Mouse (Mus musculus) brown adipose tissue, adult 24 weeks (tissue): ENCODE results near the gene Akr1b3. TPM values are rescaled to one million over a fixed set of nuclear protein-coding genes. Genes with fewer than 3 reads are reported as not detected.
"Not testable (repeated sequence)": the region's sequence is repeated elsewhere in the genome, so short reads cannot be mapped to it uniquely, and the experiment has no call there.

Source experiments
- H3K27ac ChIP-seq: fragments of 200-500 bp; replicated peaks from 2 replicates; pipeline ENCODE4 v1.5.1; 2012; ENCODE audit warnings: low read depth, mild to moderate bottlenecking, low read length
- H3K4me1 ChIP-seq: fragments of 200-500 bp; 2 replicates; pipeline ENCODE4 v1.6.1; 2012; ENCODE audit warnings: low read length, mixed read lengths; ENCODE audit not compliant: control insufficient read depth, insufficient read depth, insufficient read length
- H3K4me3 ChIP-seq: fragments of 200-500 bp; 2 replicates; pipeline ENCODE4 v1.5.1; 2012; ENCODE audit warnings: low read depth, mild to moderate bottlenecking, low read length, moderate library complexity; ENCODE audit not compliant: insufficient read depth
- polyA plus RNA-seq: library from polyadenylated mRNA; stranded (reverse); fragments of >200 nt; gene quantifications from 2 replicates; pipeline ENCODE4 v1.2.4, GENCODE M21; 2012; ENCODE audit not compliant: missing spikeins, insufficient read depth, insufficient read length

Gene Akr1b3
- polyA plus RNA-seq: 184 and 185 TPM in 2 replicates

DNA sequence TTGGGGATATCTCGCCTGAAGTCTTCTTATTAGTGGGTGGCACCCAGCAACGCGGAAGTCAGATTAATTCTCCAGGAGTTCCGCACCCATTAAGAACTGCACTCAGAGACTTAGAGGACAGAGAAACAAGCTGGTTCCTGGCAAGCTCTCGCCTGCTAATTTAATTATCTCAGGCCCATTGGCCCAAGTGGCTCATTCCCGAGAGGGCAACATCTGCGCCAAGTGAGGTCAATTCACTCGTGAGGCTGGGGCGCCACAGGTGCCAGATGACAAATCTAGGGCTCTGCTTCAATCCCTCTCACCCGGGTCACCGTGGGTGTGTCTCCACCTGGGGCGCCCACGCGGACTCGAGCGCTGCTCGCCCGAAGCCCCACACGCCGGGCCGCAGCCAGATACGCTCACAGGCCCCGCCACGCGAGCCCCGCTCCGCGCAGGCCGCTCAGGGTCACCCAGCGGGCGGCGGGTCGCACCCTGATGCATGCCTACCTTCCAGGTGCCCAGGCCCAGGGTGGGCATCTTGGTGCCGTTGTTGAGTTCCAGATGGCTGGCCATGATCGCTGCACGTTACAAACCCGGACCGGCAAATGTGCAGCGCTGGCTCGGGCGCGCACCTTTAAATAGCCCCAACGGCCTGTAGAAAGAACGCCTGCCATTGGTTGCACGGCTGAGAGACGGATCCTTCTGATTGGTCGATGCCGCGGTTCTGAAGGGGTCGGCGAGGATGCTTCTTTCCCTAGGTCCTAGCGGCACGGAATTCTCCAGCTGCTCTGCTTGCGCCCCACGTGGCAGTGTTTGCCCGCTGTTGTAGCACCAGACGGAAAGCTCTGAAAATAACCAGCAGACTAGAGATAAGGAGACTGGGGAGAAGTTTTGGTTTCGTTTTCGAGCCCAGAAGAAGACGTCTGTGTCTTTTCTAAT, at the start of gene Akr1b3:
Akr1b3 (minus strand) TSS at position 625 of the 918 bp plus-strand sequence.
- H3K4me3 ChIP-seq: peak within 1 kb of the TSS; percentile 76
- H3K27ac ChIP-seq: peak within 1 kb of the TSS; percentile 35
- peaks cover 2% of the 10 kb centered on the region; the same call in 1 of the 2 replicates for H3K4me1 ChIP-seq

DNA sequence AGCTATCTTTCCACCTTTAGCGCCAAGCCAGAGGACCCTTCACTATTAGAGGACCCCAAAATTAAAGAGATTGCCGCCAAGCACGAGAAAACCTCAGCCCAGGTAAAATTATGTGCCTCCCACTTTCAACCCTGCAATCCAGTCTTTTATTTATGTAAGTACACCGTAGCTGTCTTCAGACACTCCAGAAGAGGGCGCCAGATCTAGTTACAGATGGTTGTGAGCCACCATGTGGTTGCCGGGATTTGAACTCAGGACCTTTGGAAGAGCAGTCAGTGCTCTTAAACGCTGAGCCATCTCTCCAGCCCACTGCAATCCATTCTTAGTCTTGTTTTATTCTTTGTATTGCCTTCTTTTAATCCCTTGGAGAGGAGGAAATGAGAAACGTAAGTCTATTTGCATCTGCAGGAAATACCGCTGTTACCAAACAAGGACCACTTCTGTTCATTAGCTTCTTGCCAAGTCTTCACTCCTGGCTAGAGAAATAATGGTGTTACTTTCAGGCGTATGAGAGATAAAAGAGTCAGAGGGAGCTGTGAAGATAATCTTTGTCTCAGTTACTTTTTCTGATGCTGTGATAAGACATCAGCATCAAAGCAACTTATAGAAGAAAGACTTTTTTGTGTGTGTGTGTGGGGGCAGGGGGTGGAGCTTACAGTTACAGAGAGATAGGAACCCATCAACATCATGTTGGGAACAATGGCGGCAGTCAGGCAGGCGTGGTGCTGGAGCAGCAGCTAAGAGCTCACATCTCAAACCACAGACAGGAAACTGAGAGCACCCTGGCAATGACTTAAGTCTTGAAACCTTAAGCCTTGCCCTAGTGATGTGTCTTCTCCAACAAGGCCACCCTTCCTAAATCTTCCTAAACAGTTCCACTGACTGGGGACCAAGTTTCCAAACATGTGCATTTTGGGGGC, 47.2 kb upstream of the Akr1b3 start:
- Histone ChIP-seq H3K4me1 (no peaks in the 10 kb centered on the region), H3K4me3 (no peak overlapping the region), H3K27ac (no peak overlapping the region)

DNA sequence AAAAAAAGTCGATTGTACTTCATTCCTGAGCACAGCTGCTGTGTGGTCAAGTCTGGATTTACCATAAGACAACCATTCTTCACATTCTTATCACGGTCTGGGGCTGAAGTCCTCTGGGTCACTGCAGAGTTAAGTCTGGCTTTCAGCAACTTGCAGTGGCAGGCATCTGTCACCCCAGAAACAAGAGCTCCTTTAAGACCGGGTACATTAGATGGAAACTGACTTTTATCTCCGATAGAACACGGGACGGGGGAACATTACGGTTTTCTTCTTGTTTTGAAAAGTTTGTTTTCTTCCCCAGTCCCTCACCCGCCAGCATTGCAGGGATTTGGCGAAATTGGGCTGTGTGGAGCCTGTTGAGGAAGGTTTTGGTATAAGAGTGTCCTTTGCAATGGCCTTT, 38.6 kb upstream of the Akr1b3 start:
- H3K4me1 ChIP-seq: no peaks in the 10 kb centered on the region
- no peak overlapping the region for H3K27ac ChIP-seq
- H3K4me3 ChIP-seq: no peak overlapping the region

DNA sequence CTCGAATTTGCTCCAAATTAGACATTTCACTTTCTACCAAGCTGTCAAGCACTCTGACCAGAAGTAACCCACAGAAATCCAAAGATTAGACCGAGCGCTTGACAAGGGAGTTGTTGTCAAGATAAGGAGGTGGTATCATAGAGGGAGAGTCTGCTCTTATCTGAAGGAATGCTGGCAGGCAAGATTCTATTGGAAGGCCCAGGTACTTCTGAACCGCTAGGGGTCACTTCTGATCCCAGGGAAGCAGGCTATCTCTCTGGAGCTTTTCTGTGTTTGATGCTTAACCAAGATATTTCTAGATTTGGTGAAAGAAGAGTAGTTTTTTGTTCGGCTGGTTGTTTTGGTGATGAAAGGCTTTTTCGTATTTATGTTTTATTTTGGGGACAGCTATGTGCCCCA, 38.1 kb upstream of the Akr1b3 start:
- Histone ChIP-seq H3K4me1 (no peaks in the 10 kb centered on the region), H3K4me3 (no peak overlapping the region), H3K27ac (no peak overlapping the region)

DNA sequence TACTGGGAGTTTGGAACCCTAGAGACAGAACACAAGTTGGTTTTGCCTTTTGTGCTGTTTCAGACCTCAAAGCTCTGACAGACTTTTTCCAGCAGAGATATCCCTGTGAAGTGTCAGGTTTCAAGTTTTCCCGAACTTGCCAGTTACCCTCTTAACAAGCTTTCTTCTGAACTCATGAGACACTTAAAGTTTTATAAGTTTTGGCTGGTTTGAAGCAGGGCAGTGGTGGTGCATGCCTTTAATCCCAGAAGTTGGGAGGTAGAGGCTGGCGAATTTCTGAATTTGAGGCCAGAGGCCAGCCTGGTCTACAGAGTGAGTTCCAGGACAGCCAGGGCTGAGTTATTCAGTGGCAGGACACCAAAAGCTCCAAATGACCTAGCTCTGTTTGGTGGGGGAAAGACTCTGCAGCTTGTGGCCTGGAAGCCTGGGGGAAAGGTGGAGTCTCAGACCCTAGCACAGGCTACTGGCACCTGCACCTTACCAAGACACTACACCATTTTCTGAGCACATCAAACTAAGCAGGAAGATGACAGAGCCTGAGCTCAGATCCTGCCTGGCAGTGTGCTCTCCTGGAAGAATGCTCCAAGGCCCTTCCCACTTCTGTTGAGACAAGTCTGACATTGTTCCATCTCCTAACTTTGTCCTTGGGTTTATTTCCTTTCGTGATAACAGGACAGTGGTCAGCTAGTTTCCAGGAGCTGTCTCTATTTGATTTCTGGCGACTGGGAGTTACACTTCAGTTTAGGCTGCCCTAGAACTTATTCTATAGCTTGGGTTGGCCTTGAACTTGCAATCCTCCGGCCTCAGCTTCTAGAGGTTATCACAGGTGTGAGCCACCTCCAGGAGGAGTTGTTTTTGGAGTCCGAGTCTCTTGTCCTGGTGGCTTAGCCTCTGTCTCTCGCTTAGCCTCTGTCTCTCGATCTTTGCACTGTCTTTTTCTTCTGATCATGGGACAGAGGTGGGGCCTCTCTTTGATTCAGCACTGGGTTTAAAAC, 37.4 kb upstream of the Akr1b3 start:
- Histone ChIP-seq H3K4me3 (peak overlapping the region; percentile 60), H3K4me1 (no peaks in the 10 kb centered on the region), H3K27ac (peak overlapping the region; percentile 68; the same call in 1 of the 2 replicates)

DNA sequence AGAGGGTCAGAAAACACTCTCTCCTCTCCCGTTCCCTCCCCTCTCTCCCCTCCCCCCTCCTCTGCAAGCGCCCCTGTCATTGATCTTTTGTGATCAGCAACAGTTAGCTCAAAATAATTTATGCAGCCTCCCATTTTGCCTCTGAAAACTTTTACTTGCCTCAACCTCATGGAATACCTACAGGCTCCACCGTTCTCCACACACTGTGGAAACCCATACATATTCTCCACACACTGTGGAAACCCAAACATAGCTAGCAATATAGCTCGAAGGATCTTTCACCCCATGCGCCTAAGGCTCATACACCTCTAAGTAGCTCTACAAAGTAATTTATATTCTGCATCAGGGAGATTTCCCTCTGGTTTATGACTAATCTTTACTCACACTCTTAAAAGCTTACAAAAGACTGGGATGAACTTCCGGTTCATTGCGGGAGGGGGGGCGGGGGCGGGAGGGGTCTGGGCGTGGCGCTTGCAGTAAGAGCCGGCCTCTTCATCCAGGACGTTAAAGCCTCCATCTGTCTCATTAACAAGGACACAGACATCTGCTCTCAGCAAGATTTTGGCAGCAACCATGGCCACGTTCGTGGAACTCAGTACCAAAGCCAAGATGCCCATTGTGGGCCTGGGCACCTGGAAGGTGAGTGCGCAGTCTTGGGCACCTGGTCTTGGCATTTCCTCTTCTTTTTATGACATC, 36.5 kb upstream of the Akr1b3 start, which contains the start of gene Akr1b8:
Akr1b8 (plus strand) TSS at position 462 of the 696 bp plus-strand sequence.
- Histone ChIP-seq H3K4me1 (no peaks in the 10 kb centered on the region), H3K4me3 (peak within 1 kb of the TSS; percentile 60), H3K27ac (peak within 1 kb of the TSS; percentile 68)

DNA sequence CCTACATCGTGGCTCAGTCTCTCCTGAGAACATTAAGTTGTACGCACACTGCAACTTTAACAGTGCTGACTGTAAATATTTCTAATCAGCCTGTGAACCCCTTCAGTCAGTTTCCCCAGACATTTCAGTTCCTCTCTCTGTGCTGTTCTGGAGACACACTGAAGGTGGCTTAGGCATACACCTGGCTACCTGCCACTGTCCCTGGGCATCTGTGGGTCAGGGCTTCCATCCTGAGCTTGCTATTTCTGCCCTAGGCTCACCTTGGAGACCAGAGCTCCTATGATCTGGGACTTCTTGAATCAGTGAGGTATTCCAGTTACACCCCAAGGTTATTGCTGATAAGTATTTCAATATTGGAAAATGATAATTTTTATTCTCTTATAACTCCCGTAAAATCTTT, 35.1 kb upstream of the Akr1b3 start:
- Histone ChIP-seq H3K4me1 (no peaks in the 10 kb centered on the region), H3K27ac (no peak overlapping the region), H3K4me3 (no peak overlapping the region)

DNA sequence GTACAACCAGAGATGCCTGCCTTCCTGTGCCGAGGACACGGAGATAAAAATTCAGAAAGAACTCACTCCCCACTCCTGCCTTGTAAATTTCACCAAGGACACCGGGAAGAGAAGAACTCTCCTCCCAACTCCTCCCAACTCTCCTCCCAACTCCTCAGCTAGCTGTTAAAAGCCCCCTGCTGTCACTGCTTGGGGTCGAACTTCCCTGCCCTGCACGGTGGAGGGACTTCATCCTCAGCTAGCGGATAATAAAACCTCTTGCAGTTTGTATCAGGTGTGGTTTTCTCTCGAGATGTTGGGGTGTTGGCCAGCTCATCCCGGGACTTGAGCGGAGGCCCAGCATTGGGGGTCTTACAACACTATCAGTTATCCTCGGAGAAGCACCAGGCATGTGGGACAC, 34.2 kb upstream of the Akr1b3 start:
- H3K4me3 ChIP-seq, H3K27ac ChIP-seq, H3K4me1 ChIP-seq: not testable (repeated sequence)

DNA sequence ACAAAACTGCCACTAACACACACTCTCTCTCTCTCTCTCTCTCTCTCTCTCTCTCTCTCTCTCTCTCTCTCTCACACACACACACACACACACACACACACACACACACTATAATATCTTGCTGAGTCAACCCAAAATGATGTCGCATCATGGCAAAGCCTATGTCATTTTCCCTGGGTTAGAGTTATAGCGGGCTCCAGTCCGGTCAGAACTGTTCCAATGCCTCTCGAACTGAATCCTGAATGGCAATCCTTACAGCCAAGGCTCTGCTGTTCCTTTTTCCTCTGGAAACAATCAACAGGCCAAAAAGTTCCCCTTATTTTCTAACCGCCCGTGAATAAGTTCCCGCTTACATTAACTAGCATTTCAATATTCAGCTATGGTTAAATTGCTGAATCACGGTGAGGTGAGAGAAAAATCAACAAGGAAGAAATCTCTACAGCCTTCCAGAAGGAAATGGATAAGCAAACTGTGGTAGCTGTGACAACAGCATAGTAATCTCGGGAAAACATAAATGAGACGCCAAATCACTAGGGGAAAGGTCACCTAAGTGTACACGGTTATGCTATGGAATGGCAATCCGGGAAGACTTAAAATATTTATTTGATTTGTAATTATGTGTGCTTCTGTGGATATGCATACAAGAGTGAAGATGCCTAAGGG, 32.9 kb upstream of the Akr1b3 start:
- 0 out of 2 replicates have a peak, but pooled peaks cover 2% of the 10 kb centered on the region for H3K4me1 ChIP-seq
- no peak overlapping the region for H3K4me3 ChIP-seq
- no peak overlapping the region for H3K27ac ChIP-seq

DNA sequence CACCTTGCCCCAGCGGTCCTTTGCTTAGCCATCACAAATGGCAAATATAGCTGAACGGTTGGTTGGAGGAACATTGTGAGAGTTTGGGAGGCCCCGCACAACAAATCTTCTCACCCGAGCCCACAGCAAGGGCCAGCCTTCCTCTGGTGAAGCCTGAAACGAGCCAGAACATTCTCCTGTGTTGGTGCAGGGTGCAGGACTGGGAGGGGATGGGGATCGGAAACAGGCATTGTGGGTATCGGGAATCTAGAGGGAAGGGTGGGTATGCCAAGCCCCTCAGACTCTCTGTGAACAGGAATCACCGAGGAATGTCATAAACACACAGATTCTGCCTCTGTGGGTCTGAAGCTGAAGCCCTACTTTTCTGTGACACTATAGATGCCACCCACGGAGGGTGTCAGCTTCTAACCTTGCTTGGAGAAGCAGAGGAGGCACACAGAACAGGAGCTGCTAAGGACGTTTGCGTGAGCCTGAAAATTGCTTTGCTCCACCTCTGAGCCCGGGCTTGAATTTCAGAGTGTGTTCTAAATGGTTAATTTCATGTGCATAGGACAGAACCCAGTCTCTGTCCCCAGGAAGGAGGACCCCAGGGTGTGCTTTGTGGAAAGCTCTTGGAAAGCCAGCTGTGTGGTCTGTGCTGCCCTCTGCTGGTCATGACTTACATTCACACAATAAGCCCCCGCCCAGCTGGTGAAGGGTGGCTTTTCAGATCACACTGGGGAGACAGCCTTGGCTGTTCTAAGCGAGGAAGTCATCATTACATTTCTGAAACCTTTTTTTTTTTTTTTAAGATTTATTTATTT, 29.0 kb upstream of the Akr1b3 start:
- Histone ChIP-seq H3K4me1 (peaks cover 5% of the 10 kb centered on the region; the same call in 1 of the 2 replicates), H3K4me3 (no peak overlapping the region), H3K27ac (no peak overlapping the region)

DNA sequence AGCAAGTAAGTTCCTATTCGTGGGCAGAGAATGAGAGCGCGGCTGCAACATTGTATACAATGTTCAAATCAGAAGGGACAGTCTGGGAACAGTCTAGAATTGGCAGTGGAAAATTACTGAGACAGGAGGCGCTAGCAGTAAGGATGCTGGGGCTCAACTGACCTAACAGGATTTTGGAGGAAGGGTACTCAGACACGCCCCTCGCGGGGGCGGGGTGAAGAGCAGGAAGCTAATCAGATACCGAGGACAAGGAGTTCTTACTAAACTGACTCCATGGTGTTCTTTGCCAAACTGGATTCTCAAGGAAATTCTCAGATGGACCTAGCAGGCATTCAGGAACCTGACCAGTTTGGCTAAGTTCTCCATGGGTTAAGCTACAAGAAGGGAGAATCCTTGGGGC, 27.7 kb upstream of the Akr1b3 start:
- no peak overlapping the region for H3K4me3 ChIP-seq
- no peak overlapping the region for H3K27ac ChIP-seq
- H3K4me1 ChIP-seq: peaks cover 5% of the 10 kb centered on the region; the same call in 1 of the 2 replicates

DNA sequence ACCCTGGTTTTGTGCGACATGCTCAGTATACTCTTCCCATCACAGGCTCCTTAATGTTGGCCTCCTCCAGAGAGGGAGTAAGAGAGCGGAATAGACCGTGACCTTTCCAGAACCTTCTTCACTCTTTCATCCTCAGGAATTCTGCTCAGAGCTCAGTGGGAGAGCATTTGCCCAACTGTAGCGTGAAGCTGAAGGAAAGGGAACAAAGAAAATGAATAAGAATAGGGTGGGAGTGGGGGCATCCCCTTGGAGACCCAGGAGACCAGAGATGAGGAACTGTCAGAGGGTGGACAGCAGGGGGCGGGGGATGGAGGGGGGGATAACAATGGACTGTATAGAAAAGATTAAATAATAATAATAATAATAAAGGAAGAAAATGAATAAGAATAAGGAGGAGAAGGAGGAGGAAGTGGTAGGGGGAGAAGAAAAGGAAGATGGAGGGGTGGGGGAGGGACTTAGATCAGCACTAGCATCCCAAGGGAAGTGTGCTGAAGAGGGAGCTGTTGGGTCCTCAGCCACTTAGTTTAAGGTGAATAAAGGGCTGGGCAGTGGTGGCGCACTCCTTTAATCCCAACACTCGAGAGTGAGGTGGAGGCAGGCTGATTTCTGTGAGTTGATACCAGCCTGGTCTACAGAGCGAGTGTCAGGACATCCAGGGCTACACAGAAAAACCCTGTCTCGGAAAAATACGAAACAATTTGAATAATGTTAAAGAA, 27.0 kb upstream of the Akr1b3 start:
- no peak overlapping the region for H3K4me3 ChIP-seq
- H3K4me1 ChIP-seq: peaks cover 5% of the 10 kb centered on the region; the same call in 1 of the 2 replicates
- H3K27ac ChIP-seq: no peak overlapping the region
